Mouse (Mus musculus): ENCODE measurements around the gene Rreb1.

GRCm38 (mm10) chr13:37858066-37858501 lies 79.9 kb downstream of the Rreb1 start:
- TF ChIP-seq EP300 (IDR thresholded peaks at IDR 0.05; ENCODE audit: insufficient read depth, low read depth, low read length) (no peak), POLR2A (IDR thresholded peaks at IDR 0.05; ENCODE audit: insufficient read depth, low read length) (no peak), CTCF (IDR thresholded peaks at IDR 0.05; ENCODE audit: low read depth, low read length) (no peak)

All from ES-Bruce4 (cell line).